In the genomic region with DNA sequence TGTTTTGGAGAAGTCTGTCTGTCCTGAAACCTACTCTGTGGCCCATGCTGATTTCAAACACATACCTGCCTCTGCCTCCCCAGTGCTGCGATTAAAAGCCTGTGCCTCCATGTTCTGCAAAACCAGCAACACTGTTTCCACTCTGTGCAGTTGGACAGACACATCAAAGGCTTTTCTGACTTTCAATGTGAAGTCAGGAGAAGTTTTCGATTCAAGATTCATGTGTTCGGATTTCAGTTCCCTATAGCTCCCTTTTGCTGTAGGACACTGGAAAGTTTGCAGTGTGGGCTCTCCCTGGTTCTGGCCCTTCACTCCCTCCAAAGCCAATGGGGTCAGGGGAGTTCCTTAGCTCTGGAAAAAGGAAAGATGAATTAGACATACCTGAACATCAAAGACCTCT, we compare ENCODE assay signal across 21 mouse cellular contexts.
DNase-seq lines count a peak whose midpoint lies in the region; ATAC-seq and TF ChIP-seq lines count a peak whose summit lies in the region.
"Had no signal": no experiment of that assay in that cellular context is flagged by ENCODE, and none has a peak within 500 bp of the region (broad histone marks: within the 10 kb centered on the region; RNA-seq: fewer than 3 reads in every experiment).

No protein-coding gene starts in this region.

- H3K27me3 ChIP-seq in CH12.LX (replicated peaks), result no peaks in the 10 kb centered on the region
- H3K27me3 ChIP-seq in midbrain, postnatal 0 days (ENCODE audit: insufficient read depth, low read length), result no peaks in the 10 kb centered on the region
- H3K27me3 ChIP-seq: Patski had no signal

- H3K9ac ChIP-seq in CH12.LX (ENCODE audit: insufficient read depth, low read depth), result no peak overlapping the region
- H3K9ac ChIP-seq in midbrain, postnatal 0 days (replicated peaks; ENCODE audit: low read length, poor library complexity, severe bottlenecking), result no peak overlapping the region

- TF ChIP-seq POLR2A in CH12.LX (IDR thresholded peaks at IDR 0.05; ENCODE audit: low read depth, low read length), result no peak

- TF ChIP-seq CTCF in CH12.LX (conservative IDR thresholded peaks at IDR 0.05 in 1 of 2, IDR thresholded peaks at IDR 0.05 in 1 of 2; ENCODE audit: low read depth in 2 of 2, low read length in 2 of 2), result no peak
- TF ChIP-seq CTCF in midbrain, postnatal 0 days (IDR thresholded peaks at IDR 0.05), result no peak

- in situ Hi-C loops in CH12.LX (cut with MboI; ENCODE audit: low pct_ligation_motif_present, low pct_unique_long_range_greater_than_20kb, low sequenced_read_pairs), result no loop called here

- no peaks in the 10 kb centered on the region for H3K9me3 ChIP-seq in CH12.LX (replicated peaks; ENCODE audit: low read length)
- no peaks in the 10 kb centered on the region for H3K9me3 ChIP-seq in midbrain, postnatal 0 days (ENCODE audit: low read length)

- ATAC-seq in megakaryocyte, adult 5-6 weeks (ENCODE audit: poor library complexity, severe bottlenecking), result peak; percentile 52
- no peak for ATAC-seq in midbrain, postnatal 0 days (ENCODE audit: low FRiP score)
- ATAC-seq: activated CD4-positive, CD25-positive, alpha-beta regulatory T cell, adult 4 months; CD4-positive, CD25-positive, alpha-beta regulatory T cell, adult 4 months; Patski had no signal

- H3K27ac ChIP-seq in CH12.LX (ENCODE audit: insufficient read depth, low read depth), result no peak overlapping the region
- no peak overlapping the region for H3K27ac ChIP-seq in midbrain, postnatal 0 days (ENCODE audit: low read depth, low read length)

- dilution Hi-C loops in CH12.LX (cut with MboI; ENCODE audit: extremely low pct_ligation_motif_present, extremely low pct_unique_long_range_greater_than_20kb, low sequenced_read_pairs), result no loop called here

- DNase-seq in heart, adult 11 months, result peak; percentile 60
- no peak for DNase-seq in heart, postnatal 14 days
- no peak for DNase-seq in CH12.LX (ENCODE audit: extremely low read depth)
- DNase-seq in midbrain, postnatal 0 days (ENCODE audit: low spot score), result no peak
- no peak for DNase-seq in cerebellum, postnatal 25 days
- DNase-seq: adrenal gland, adult 2 months; adrenal gland, adult 8-10 months; adrenal gland, postnatal 10 days; adrenal gland, postnatal 14 days; adrenal gland, postnatal 25 days; adrenal gland, postnatal 36 days; B cell, adult 2 months; cerebellum, adult 11 months; cerebellum, adult 11-12 months; cerebellum, adult 18-20 months; cerebellum, adult 2 months had no signal

- peaks cover 6 to 8% of the 10 kb centered on the region in 2 experiments for H3K4me1 ChIP-seq in CH12.LX (ENCODE audit: control insufficient read depth in 1 of 2, insufficient read depth in 2 of 2)
- H3K4me1 ChIP-seq in midbrain, postnatal 0 days (ENCODE audit: insufficient read depth, low read length), result no peaks in the 10 kb centered on the region

- peak overlapping the region; percentile 37; the same call in 1 of the 2 replicates for H3K4me2 ChIP-seq in CH12.LX (ENCODE audit: insufficient read depth, low read depth, poor library complexity, severe bottlenecking)
- H3K4me2 ChIP-seq in midbrain, postnatal 0 days (ENCODE audit: low read depth, low read length, poor library complexity, severe bottlenecking), result no peak overlapping the region

- intact Hi-C loops in heart, postnatal 14 days (cut with DNase I), result no loop called here

- no peaks in the 10 kb centered on the region for H3K36me3 ChIP-seq in CH12.LX (replicated peaks in 1 of 2; ENCODE audit: control insufficient read depth in 1 of 2, insufficient read depth in 1 of 2, low read length in 1 of 2)
- H3K36me3 ChIP-seq in midbrain, postnatal 0 days (ENCODE audit: insufficient read depth, low read length), result no peaks in the 10 kb centered on the region
- H3K36me3 ChIP-seq: G1E had no signal

- H3K79me2 ChIP-seq in CH12.LX (replicated peaks; ENCODE audit: control insufficient read depth, extremely low read depth, insufficient read depth, poor library complexity, severe bottlenecking), result no peaks in the 10 kb centered on the region

- 87% methylated on average over 3 of the region's 3 CpGs for WGBS in midbrain, postnatal 0 days

- TF ChIP-seq EP300 in CH12.LX (IDR thresholded peaks at IDR 0.05; ENCODE audit: low read length), result peak; percentile 78; the same call in 1 of the 2 replicates

- no peak overlapping the region for H3K4me3 ChIP-seq in CH12.LX (replicated peaks in 1 of 3; ENCODE audit: low read depth in 2 of 3, low read length in 2 of 3, poor library complexity in 1 of 3)
- H3K4me3 ChIP-seq in midbrain, postnatal 0 days (ENCODE audit: low read depth, low read length), result no peak overlapping the region

- no peak for TF ChIP-seq RAD21 in CH12.LX (IDR thresholded peaks at IDR 0.05; ENCODE audit: low read depth, low read length)

TF ChIP-seq in CH12.LX, 34 proteins besides CTCF, POLR2A, EP300 and RAD21:
- TF ChIP-seq ZMIZ1 (IDR thresholded peaks at IDR 0.05; ENCODE audit: low read depth, low read length), result no peak
- TF ChIP-seq MXI1 (IDR thresholded peaks at IDR 0.05; ENCODE audit: low read depth, low read length), result no peak
- TF ChIP-seq SIN3A (IDR thresholded peaks at IDR 0.05; ENCODE audit: low read length), result no peak
- 0 out of 2 replicates have a peak, but pooled peaks have one; percentile 3 for TF ChIP-seq BHLHE40 (IDR thresholded peaks at IDR 0.05; ENCODE audit: low read depth, low read length)
- no peak for TF ChIP-seq ZC3H11A (IDR thresholded peaks at IDR 0.05; ENCODE audit: low read depth, low read length)
- peak; percentile 21; the same call in 1 of the 2 replicates for TF ChIP-seq IRF4 (IDR thresholded peaks at IDR 0.05; ENCODE audit: low read depth, low read length)
- no peak for TF ChIP-seq GABPA (IDR thresholded peaks at IDR 0.05; ENCODE audit: insufficient replicate concordance, low read depth, low read length)
